Mouse (Mus musculus): ENCODE measurements around the gene Brdt.

DNA sequence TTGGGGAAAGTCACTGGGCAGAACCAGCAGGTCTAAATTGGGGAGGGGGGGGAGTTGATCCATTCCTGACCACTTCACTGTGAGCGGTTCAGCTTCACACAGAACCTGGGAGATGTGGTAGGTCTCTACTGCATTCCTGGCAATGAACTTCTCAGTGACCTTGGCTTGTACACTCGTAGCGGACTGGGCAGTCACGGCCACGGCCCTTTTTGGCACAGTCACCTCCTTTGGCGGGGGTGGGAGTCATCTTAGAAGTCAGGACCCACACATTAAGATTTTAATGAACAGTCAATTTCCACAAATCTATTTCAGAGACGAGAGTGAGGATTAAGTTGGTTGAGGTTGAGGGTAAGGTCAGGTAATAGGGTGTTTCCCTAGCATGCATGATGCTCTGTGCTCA, 13.8 kb upstream of the Brdt start:
- TF ChIP-seq CTCF (IDR thresholded peaks at IDR 0.05; ENCODE audit: control insufficient read depth, insufficient read depth, insufficient read length) (no peak), MAX (IDR thresholded peaks at IDR 0.05) (no peak), CEBPB (IDR thresholded peaks at IDR 0.05; ENCODE audit: low read depth) (no peak), USF1 (IDR thresholded peaks at IDR 0.05; ENCODE audit: low read depth) (no peak), MYOD1 (IDR thresholded peaks at IDR 0.05; ENCODE audit: control insufficient read depth, insufficient read length, low read depth) (no peak), FOSL1 (IDR thresholded peaks at IDR 0.05; ENCODE audit: insufficient read depth, low read length, poor library complexity, severe bottlenecking) (no peak), MYOG (IDR thresholded peaks at IDR 0.05; ENCODE audit: control insufficient read depth, extremely low read depth, insufficient read length) (no peak)
